ENCODE assay signal across 8 mouse cellular contexts in the genomic region with DNA sequence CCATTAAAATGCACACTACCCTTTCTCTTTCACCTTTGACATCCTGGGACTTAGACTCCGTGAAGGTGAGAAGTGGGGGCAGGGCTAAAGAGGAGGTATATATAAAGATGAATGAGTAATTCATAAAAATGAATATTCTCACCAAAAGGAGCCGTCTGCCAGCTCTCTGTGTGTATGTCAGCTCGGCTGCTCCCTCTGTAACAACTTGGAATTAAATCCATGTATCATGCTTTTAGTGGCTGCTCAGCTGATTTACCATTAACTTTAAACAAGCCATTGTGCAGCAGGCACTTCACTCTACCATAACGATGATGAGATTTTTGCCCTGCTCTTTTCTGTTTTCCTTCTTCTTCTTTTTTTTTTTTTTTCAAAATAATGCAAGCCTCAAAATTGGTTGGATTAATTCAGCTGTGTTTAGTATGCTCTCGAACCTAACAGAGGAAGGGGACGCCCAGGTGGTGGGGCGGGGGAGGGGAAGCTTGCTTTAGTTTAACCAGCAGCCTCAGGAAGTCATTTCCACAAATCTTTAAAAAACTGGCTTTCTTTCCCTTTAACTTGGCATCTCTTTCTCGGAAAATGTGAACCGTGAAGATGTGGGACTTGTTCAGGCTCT.
A peak's percentile ranks its signal among the peaks of the same experiment; 100 is the strongest.
DNase-seq lines count a peak whose midpoint lies in the region; ATAC-seq and TF ChIP-seq lines count a peak whose summit lies in the region.

No protein-coding gene starts in this region.

- WGBS in neural tube, embryonic 11.5 days = 10% methylated on average over 9 of the region's 9 CpGs
- WGBS in limb, embryonic 14.5 days = 7% methylated on average over 9 of the region's 9 CpGs

- no peaks in the 10 kb centered on the region for H3K9me3 ChIP-seq in neural tube, embryonic 11.5 days (ENCODE audit: control insufficient read depth, low read length)
- no peaks in the 10 kb centered on the region for H3K9me3 ChIP-seq in limb, embryonic 14.5 days (ENCODE audit: control insufficient read depth, low read length)

- peak overlapping the region; percentile 23 for H3K9ac ChIP-seq in neural tube, embryonic 11.5 days (ENCODE audit: low read length)
- peak overlapping the region; percentile 21 for H3K9ac ChIP-seq in limb, embryonic 14.5 days (ENCODE audit: low read depth, low read length, severe bottlenecking)

- H3K27me3 ChIP-seq in neural tube, embryonic 11.5 days (ENCODE audit: control insufficient read depth, insufficient read depth, low read length) = no peaks in the 10 kb centered on the region
- H3K27me3 ChIP-seq in limb, embryonic 14.5 days (ENCODE audit: control insufficient read depth, insufficient read depth, low read length) = 0 out of 2 replicates have a peak, but pooled peaks cover 3% of the 10 kb centered on the region

- no peak for TF ChIP-seq POLR2A in limb, embryonic 14.5 days (IDR thresholded peaks at IDR 0.05; ENCODE audit: borderline replicate concordance, extremely low read depth, insufficient read depth, insufficient read length)

- peak overlapping the region; percentile 24 for H3K4me3 ChIP-seq in neural tube, embryonic 11.5 days (ENCODE audit: low read depth, low read length)
- H3K4me3 ChIP-seq in limb, embryonic 14.5 days (replicated peaks; ENCODE audit: low read length) = peak overlapping the region; percentile 20; the same call in 1 of the 2 replicates

- peak; percentile 35 to 67 for DNase-seq in cerebellum, postnatal 10 days
- no peak for DNase-seq in cerebellum, adult 11 months
- DNase-seq in neural tube, embryonic 11.5 days (ENCODE audit: low spot score) = no peak
- no peak for DNase-seq in neural tube, embryonic 10.5 days (ENCODE audit: extremely low spot score, low spot score)
- peak; percentile 14 for DNase-seq in limb, embryonic 14.5 days (ENCODE audit: low spot score)
- DNase-seq in telencephalon, adult 2 months (ENCODE audit: low read depth, low spot score) = peak; percentile 10
- DNase-seq in spleen, adult 18-20 months = no peak
- DNase-seq in adipocyte (ENCODE audit: low spot score) = no peak

- H3K4me1 ChIP-seq in neural tube, embryonic 11.5 days (ENCODE audit: control insufficient read depth, insufficient read depth, low read length) = peaks cover 5% of the 10 kb centered on the region; the same call in 1 of the 2 replicates
- H3K4me1 ChIP-seq in limb, embryonic 14.5 days (ENCODE audit: control insufficient read depth, insufficient read depth, low read length) = peaks cover 26% of the 10 kb centered on the region

- peak overlapping the region; percentile 20; the same call in 1 of the 2 replicates for H3K27ac ChIP-seq in neural tube, embryonic 11.5 days (ENCODE audit: low read depth, low read length)
- no peak overlapping the region for H3K27ac ChIP-seq in limb, embryonic 14.5 days (replicated peaks; ENCODE audit: low read depth, low read length)

- H3K4me2 ChIP-seq in neural tube, embryonic 11.5 days (ENCODE audit: low read depth) = peak overlapping the region; percentile 52
- H3K4me2 ChIP-seq in limb, embryonic 14.5 days (replicated peaks; ENCODE audit: low read depth, low read length, severe bottlenecking) = peak overlapping the region; percentile 43

- no peaks in the 10 kb centered on the region for H3K36me3 ChIP-seq in neural tube, embryonic 11.5 days (ENCODE audit: control insufficient read depth, insufficient read depth, low read length)
- no peaks in the 10 kb centered on the region for H3K36me3 ChIP-seq in limb, embryonic 14.5 days (ENCODE audit: control insufficient read depth, insufficient read depth, low read length)

- ATAC-seq in neural tube, embryonic 11.5 days (ENCODE audit: insufficient read depth, low FRiP score, low TSS enrichment) = no peak
- ATAC-seq in limb, embryonic 14.5 days (ENCODE audit: low FRiP score, low read depth) = no peak

Comparison
In these comparisons a context has a peak if more than half of its experiments do, and no peak if none do; other contexts are left out.
1. DNase-seq: peak in cerebellum, postnatal 10 days (2 of 2), limb, embryonic 14.5 days (single experiment) and telencephalon, adult 2 months (single experiment); none in cerebellum, adult 11 months (single experiment), neural tube, embryonic 11.5 days (single experiment), neural tube, embryonic 10.5 days (single experiment), spleen, adult 18-20 months (0 of 2) and adipocyte (single experiment).